Mouse (Mus musculus): ENCODE results near the gene Frmd4a.

The Frmd4a gene

GRCm38 (mm10) chr2:4017528-4018288 is at the start of gene Frmd4a:
Gene Frmd4a, plus strand, starts transcription at chr2:4017717.
- DNase-seq (ENCODE audit: low spot score in 2 of 2), result peak; percentile 56 to 72

- no peak for DNase-seq (ENCODE audit: low spot score in 2 of 2)
Observed at GRCm38 (mm10) chr2:3988876-3989275, 28.6 kb upstream of the Frmd4a start.

DNA sequence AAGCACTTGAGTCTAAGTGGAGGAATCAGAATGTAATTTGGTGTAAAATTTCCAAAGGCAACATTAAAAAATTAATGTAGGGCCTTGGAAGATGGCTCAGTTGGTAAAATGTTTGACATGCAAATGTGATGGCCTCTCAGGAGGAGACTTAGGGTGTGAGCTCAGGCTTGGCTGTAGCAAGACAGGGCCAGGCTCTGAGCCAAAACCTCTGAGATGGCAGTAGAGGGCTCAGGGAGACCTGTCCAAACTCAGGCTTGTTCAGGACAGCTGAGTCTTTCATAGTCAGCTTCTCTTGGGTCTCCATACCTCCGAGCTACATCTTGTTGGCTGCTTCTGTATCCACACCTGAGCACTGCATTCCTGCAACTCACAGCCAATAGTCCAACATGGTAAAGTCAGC is 27.1 kb upstream of the Frmd4a start:
- no peak for DNase-seq (ENCODE audit: low spot score in 2 of 2)

DNA sequence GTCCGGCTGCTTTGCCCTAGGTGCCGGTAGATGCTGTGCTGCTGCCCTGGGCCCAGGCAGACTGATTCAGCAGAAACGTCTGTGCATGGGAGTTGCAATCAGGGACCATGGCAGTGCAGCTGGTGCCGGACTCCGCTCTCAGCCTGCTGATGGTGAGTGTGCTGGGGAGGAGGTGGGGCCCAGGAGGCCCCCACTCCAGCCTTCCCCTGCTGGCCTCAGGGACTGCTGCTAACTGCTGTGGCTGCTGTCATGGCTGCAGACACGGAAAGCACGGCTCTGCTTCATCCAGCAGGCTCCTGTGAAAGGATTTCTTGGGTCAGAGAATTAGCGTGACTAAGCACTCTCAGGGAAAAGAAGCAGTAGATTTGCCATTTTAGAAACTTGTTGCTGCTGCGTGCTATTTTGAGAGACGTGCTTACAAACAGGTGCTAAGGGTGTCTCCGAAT is 937 bp downstream of the Frmd4a start:
- peak; percentile 56 to 72 for DNase-seq (ENCODE audit: low spot score in 2 of 2)

DNA sequence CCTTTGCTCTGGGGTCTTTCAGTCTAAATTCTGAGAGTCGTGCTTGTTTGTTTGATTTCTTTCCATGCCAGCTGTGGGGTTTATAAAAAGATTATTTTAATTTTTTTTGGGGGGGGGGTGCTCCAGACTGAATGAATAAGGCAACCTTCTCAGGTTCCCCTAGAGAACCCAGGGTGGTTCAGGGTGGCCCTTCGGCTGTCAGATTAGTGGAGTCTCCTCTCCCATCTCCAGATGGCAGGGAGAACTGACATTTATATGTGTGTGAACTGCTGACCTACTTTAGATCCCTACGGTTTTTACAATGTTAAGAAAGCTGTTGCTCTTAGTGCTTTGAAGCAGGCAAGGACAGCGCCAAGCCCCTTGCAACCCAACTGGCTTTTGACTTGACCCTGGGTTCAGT is 1.4 kb downstream of the Frmd4a start:
- DNase-seq (ENCODE audit: low spot score in 2 of 2), result no peak

GRCm38 (mm10) chr2:4024927-4025326 is 7.4 kb downstream of the Frmd4a start:
- peak in 1 of 2 experiments; percentile 16 for DNase-seq (ENCODE audit: low spot score in 2 of 2)

DNA sequence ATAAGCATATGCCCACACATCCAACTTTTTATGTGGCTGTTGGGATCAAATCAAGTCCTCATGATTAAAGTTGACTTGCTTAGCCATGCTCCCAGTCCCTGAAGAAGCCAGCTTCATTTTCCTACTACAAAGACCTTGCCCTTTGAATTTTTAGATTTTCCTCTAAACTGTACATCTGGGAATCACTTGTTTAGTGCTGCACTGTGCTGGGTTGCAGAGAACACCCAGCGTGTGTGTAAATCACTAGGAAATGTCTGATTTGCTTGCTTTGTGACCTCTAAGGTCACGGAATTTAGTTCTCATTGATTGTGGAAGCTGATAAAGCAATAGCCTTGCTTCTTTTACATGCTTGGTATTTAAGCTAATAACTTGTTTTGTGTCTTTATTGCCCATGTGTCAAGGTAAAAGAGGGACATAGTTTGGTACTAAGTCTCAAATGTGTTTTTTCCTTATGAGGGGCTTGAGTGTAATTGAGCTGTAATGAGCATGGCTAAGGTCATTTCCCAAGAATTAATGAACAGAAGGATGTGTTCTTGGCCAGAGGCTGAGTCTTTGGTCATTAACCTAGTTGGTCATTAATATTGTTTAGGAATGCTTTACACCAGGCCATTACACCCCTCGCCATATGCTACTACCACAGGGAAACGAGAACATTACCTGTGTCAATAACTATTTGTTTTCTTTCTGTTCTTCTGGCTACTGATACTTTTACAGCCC is 11.7 kb downstream of the Frmd4a start:
- peak in 1 of 2 experiments; percentile 5 for DNase-seq (ENCODE audit: low spot score in 2 of 2)

- peak in 1 of 2 experiments; percentile 56 for DNase-seq (ENCODE audit: low spot score in 2 of 2)
Observed at GRCm38 (mm10) chr2:4036153-4036589, 18.7 kb downstream of the Frmd4a start.

DNA sequence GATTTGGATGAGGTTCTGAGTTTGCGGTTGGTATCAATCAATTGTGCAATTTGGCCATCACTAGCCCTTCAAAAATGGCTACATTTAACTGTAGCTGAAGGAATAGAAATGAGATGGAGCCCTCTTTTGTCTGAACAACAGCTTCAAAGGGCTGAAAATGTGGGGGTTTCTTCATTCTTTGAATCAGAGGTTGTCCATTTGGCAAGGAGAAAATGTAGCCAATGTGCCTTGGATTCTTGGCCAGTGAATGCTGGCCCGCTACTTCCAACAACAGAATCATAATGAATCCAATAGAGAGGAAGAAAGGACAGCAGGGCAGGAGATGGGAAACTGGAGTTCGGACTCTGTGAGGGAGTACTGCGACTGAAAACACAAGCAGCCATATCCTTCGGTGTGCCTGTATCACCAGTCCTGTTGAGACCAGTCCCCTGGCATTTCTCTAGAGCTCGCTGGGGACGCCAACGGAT is 19.2 kb downstream of the Frmd4a start:
- peak; percentile 51 to 75 for DNase-seq (ENCODE audit: low spot score in 2 of 2)

GRCm38 (mm10) chr2:4042009-4042408 is 24.5 kb downstream of the Frmd4a start:
- no peak for DNase-seq (ENCODE audit: low spot score in 2 of 2)

- no peak for DNase-seq (ENCODE audit: low spot score in 2 of 2)
Observed at GRCm38 (mm10) chr2:4055481-4055880, 38.0 kb downstream of the Frmd4a start.

DNA sequence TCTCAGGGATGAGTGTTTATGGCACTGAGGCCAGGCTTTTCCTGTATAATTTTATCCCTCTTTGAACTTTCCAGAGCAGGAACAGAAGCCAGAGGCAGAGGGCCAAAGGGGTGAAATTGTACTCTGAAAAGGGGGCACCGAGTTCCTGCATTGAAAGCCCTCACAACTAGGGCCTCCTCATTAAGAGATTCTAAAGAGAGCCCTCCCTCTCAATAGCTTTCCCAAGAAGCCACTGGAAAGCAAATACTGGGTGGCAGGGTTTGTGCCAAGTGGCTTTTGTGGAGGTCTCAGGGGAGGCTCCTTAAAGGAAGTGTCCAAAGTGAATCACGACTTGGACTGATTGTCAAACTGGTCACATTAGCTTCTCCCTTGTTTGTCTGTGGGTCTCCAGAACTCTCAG is 43.2 kb downstream of the Frmd4a start:
- DNase-seq (ENCODE audit: low spot score in 2 of 2), result peak; percentile 78 to 79

DNA sequence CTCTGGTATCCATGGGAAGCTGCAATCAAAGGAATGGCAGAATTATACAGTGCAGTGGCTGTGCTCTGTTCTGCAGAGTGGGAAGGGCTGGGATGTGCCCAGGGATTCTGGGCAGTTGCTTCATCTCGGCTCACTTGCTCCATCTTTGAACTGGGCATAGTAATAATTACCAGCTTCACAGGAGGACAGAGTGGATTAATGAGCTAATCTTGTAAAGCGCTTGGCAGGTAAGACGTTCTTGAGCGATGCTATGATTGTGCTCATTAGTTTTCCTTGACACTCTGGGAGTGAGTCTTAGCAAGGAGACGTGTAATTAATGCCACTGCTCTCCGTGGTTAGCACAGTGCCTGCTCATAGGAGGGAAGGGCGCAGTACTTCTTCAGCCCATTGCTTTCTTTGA is 54.3 kb downstream of the Frmd4a start:
- no peak for DNase-seq (ENCODE audit: low spot score in 2 of 2)

- no peak for DNase-seq (ENCODE audit: low spot score in 2 of 2)
Observed at GRCm38 (mm10) chr2:4083877-4084276, 66.4 kb downstream of the Frmd4a start.

DNA sequence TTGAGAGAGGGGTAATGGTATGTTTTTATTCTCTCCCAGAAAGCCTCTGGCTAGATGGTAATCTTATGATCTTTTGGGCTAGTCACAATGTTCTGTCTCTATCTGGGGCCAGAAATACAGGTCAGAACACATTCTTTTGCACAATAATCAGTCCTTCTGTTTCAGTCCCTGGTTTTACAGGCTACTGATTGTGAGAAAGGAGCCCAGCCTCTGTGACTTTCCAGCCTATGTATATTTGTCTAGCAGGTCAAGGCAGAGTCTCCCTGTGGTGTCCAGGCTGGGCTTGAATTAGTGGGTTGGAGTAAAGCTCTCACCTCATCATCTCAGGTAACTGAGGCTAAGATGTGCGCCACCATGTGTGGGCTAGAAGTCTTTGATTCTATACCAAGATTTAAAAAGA is 80.1 kb downstream of the Frmd4a start:
- DNase-seq (ENCODE audit: low spot score in 2 of 2), result no peak

DNA sequence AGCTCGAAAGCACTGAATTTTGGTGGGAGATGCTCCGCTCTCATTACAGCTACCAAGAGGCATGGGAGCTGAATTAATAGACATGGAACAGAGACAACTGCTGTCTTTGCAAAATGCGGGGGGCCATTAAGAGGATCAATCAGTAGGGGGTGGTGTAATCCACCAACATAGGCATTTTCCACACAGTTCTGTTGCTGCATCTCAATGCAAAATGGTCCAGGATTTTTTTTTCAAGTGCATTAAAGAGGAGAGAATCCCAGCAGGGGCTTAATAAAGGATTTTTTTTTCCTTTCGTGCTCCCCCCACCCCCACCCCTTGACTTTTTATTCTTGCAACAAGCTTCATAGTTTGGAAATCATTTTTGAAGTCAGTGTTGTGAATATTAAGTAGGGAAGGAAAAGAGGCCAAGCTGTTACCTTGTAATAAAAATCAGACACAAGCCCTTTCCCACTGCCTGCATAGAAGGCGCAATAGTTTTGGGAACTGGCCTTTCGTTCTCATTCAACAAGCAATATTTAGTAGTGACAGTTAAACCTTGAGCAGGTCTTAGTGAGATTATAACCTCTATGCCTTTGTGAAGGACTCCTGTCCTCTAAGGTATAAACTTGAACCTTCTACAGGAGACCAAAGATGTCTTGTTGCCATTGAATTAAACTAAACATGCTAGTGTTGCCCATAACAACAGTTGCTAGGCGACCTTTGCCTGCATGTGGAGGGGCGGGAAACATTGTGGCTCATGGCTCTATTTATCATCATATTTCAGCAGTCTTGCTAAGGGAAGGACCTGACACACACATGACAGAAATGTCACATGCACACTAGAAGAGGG is 81.6 kb downstream of the Frmd4a start:
- peak; percentile 67 to 81 for DNase-seq (ENCODE audit: low spot score in 2 of 2)

GRCm38 (mm10) chr2:4099777-4100104 is 82.2 kb downstream of the Frmd4a start:
- DNase-seq (ENCODE audit: low spot score in 2 of 2), result no peak

DNA sequence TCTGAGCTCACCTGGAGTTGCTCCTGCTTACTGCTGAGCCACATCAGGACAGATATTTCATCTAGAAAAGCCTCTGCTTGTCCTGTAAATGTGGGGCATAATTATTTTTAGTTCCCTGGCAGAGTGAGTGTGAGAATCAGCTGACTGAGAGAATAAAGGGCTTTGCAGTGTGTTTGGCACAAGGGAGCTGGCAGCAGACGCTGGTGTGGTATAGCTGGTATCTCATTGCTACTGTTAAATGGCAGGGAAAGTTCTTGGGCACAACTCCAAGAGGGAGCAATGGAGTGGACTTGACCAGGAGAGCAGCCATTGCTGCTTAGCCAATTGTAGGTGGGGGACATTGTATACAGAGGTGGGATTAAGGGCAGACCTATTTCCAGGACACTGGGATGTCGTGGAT is 83.9 kb downstream of the Frmd4a start:
- DNase-seq (ENCODE audit: low spot score in 2 of 2), result peak; percentile 56 to 76

DNA sequence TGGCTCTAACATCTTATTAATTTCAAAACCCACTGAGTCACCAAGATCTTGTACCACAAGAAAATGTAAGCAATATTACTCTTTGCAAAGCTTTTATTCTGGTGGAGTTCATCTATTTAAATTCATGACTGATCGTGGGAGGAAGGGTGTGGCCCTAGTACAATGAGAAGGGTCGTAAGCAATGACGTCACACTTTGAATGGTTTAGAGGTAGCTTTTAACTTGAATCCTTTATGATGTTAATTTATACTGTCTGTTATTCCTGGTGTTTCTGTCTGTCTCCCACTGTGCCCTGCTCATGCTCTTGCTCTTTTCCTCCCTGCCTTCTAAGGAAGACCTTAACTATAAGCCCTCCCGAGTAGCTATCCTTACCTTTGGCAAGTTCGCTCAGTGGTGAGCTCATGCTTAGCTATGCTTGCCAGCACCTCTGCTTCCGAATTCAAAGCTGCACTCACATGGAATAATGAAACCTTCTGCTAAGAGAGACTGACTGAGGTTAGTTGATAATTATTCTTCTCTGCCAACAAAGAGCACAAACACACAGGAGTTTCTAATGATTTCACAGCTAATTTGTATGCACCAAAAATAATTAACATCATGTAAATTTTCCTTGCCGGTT is 95.9 kb downstream of the Frmd4a start:
- DNase-seq (ENCODE audit: low spot score in 2 of 2), result no peak

DNA sequence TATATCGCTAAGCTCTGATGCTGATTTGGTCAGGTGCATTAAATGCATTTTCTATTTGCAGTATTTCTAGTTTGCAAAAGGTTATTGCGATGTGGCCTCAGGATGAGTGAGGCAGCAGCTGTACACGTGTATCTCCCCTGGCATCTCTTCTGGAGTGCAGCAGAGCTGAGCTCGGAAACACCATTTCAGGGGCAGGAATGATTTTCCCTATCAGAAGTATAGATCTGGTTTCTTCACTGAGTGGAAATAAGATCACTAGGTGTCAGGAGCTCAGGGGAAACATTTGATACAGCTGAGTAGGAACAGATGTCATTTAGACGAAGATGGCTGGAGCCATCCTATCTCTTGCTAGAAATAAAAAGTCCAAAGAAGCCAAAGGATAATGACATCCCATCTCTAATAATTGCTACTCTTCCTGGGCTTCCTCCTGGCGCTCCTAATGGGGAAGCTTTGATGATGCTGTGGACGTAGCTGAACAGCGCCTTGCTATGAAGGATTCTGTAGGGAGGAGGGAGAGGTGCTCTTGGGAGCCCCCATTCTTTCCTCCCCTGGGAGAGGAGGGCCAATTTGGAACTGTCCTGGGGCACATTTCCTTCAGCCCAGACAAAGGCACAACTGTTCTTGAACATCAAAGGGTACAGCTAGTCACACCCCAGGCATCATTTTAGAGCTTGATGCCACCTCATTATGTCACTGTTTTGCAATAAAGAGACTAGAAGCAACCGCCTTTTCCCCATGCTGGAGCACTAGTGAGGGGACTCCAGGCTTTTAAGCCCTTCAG is 102.4 kb downstream of the Frmd4a start:
- no peak for DNase-seq (ENCODE audit: low spot score in 2 of 2)

DNA sequence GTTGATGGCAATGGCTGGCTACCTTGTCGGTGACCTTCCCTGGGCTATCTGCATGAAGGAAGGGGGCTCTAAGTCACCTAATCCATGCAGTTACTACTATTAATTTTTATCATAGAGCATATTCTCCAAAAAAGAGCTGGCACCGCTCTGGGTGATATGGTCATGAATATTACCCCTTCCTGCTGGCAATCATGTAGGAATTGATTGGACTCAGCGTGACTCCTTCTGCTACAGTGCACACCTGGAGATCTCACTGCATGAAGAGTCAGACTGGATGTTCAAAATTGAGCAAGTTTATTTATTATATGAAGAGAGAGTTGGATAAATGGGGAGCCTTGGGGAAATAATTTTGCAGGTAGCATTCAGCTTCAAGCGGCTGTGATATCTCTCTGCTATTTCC is 113.7 kb downstream of the Frmd4a start:
- DNase-seq (ENCODE audit: low spot score in 2 of 2), result no peak
